Mouse (Mus musculus) midbrain, embryonic 12.5 days (tissue): ENCODE data around the gene Recql5. TPM values are rescaled to one million over a fixed set of nuclear protein-coding genes. Genes with fewer than 3 reads are reported as not detected.
A peak's percentile ranks its signal among the peaks of the same experiment; 100 is the strongest.
"Not testable (repeated sequence)": the region's sequence is repeated elsewhere in the genome, so short reads cannot be mapped to it uniquely, and the experiment has no call there.

Experiments used
- ATAC-seq: fragments of 200-750 bp; cut with Nextera tagmentation; 2 replicates; pipeline ENCODE4 v1.8.0; 2017; ENCODE audit warnings: low read depth, moderate TSS enrichment, moderate library complexity; ENCODE audit not compliant: low FRiP score
- H3K27ac ChIP-seq: fragments of 300-500 bp; sonication (generic); replicated peaks from 2 replicates; pipeline ENCODE4 v1.5.1; 2016; ENCODE audit warnings: mild to moderate bottlenecking
- H3K27me3 ChIP-seq: fragments of 300-500 bp; sonication (generic); 2 replicates; pipeline ENCODE4 v1.6.1; 2016; ENCODE audit warnings: mild to moderate bottlenecking
- H3K36me3 ChIP-seq: fragments of 300-500 bp; sonication (generic); 2 replicates; pipeline ENCODE4 v1.6.1; 2016
- H3K4me1 ChIP-seq: fragments of 300-500 bp; sonication (generic); 2 replicates; pipeline ENCODE4 v1.6.1; 2016
- H3K4me2 ChIP-seq: fragments of 300-500 bp; sonication (generic); replicated peaks from 2 replicates; pipeline ENCODE4 v1.6.1; 2016; ENCODE audit warnings: mild to moderate bottlenecking, moderate library complexity
- H3K4me3 ChIP-seq: fragments of 300-500 bp; sonication (generic); 2 replicates; pipeline ENCODE4 v1.5.1; 2016; ENCODE audit warnings: mild to moderate bottlenecking
- H3K9ac ChIP-seq: fragments of 300-500 bp; sonication (generic); replicated peaks from 2 replicates; pipeline ENCODE4 v1.6.1; 2016; ENCODE audit warnings: mild to moderate bottlenecking, moderate library complexity
- H3K9me3 ChIP-seq: fragments of 300-500 bp; sonication (generic); 2 replicates; pipeline ENCODE4 v1.6.1; 2016; ENCODE audit warnings: mild to moderate bottlenecking
- WGBS: fragments of 180-500 bp; shearing (Covaris S2); methylation state at CpG from one replicate; pipeline ENCODE4 v1.1.7; 2016; 5-methylcytosine and 5-hydroxymethylcytosine counted together
- polyA plus RNA-seq: library from polyadenylated mRNA; unstranded; fragments of >200 nt; fragmentation: Nextera tagmentation; extraction: Ambion mirVana; gene quantifications from 2 replicates; pipeline ENCODE4 v1.2.1, GENCODE M21; 2016

The Recql5 gene
- polyA plus RNA-seq, 1 experiment from 2014 or later: 29.9 TPM

- no peak overlapping the region for H3K4me3 ChIP-seq
- ATAC-seq: no peak
- H3K4me1 ChIP-seq: no peaks in the 10 kb centered on the region
- WGBS: 79% methylated on average over 5 of the region's 5 CpGs
- H3K9me3 ChIP-seq: no peaks in the 10 kb centered on the region
- no peak overlapping the region for H3K9ac ChIP-seq
- no peak overlapping the region for H3K27ac ChIP-seq
- H3K27me3 ChIP-seq: peaks cover 21% of the 10 kb centered on the region
- no peak overlapping the region for H3K4me2 ChIP-seq
- no peaks in the 10 kb centered on the region for H3K36me3 ChIP-seq
Observed at GRCm38 (mm10) chr11:115876438-115876837, 56.8 kb downstream of the Recql5 start.

DNA sequence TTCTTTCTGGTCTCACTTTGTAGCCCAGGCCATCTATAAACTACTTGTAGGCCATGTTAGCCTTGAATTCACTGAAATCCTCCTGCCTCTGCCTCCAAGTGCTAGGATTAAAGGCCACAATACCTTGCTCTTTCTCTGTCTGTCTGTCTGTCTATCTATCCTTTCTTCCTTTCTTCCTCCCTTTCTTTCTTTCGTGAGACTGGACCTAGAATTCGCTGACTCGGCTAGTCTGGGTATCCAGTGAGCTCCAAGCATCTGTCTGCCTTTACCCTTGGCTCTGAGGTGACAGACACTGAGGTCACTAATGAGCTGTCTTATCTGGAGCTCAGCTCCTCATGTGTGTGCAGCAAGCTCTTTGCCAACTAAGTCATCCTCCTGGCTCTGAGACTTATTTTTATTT lies 57.3 kb downstream of the Recql5 start:
- H3K9me3 ChIP-seq: no peaks in the 10 kb centered on the region
- no peak overlapping the region for H3K4me3 ChIP-seq
- H3K36me3 ChIP-seq: no peaks in the 10 kb centered on the region
- H3K4me2 ChIP-seq: no peak overlapping the region
- 89% methylated on average over 3 of the region's 3 CpGs for whole genome bisulfite sequencing
- peaks cover 21% of the 10 kb centered on the region for H3K27me3 ChIP-seq
- no peak overlapping the region for H3K9ac ChIP-seq
- ATAC-seq: no peak
- H3K4me1 ChIP-seq: no peaks in the 10 kb centered on the region
- H3K27ac ChIP-seq: no peak overlapping the region

GRCm38 (mm10) chr11:115872437-115872836 lies 60.8 kb downstream of the Recql5 start:
- Histone ChIP-seq H3K4me2 (no peak overlapping the region), H3K9me3 (no peaks in the 10 kb centered on the region), H3K9ac (no peak overlapping the region), H3K4me3 (no peak overlapping the region), H3K4me1 (no peaks in the 10 kb centered on the region), H3K27me3 (peaks cover 11% of the 10 kb centered on the region; the same call in 1 of the 2 replicates), H3K27ac (no peak overlapping the region), H3K36me3 (no peaks in the 10 kb centered on the region)
- WGBS: 75% methylated on average over 4 of the region's 4 CpGs
- ATAC-seq: no peak

- H3K9ac ChIP-seq: no peak overlapping the region
- 87% methylated on average over 8 of the region's 8 CpGs for WGBS
- no peaks in the 10 kb centered on the region for H3K36me3 ChIP-seq
- no peaks in the 10 kb centered on the region for H3K9me3 ChIP-seq
- no peak overlapping the region for H3K4me2 ChIP-seq
- no peaks in the 10 kb centered on the region for H3K4me1 ChIP-seq
- no peak for ATAC-seq
- H3K4me3 ChIP-seq: no peak overlapping the region
- H3K27me3 ChIP-seq: peaks cover 11% of the 10 kb centered on the region
- no peak overlapping the region for H3K27ac ChIP-seq
Observed at GRCm38 (mm10) chr11:115869393-115869792, 63.9 kb downstream of the Recql5 start.

GRCm38 (mm10) chr11:115863895-115864294 lies 69.4 kb downstream of the Recql5 start:
- no peak overlapping the region for H3K4me2 ChIP-seq
- H3K9me3 ChIP-seq: no peaks in the 10 kb centered on the region
- no peak for ATAC-seq
- peaks cover 7% of the 10 kb centered on the region for H3K4me1 ChIP-seq
- no peak overlapping the region for H3K9ac ChIP-seq
- WGBS: 86% methylated on average over 8 of the region's 8 CpGs
- no peaks in the 10 kb centered on the region for H3K36me3 ChIP-seq
- H3K4me3 ChIP-seq: no peak overlapping the region
- peaks cover 43% of the 10 kb centered on the region for H3K27me3 ChIP-seq
- H3K27ac ChIP-seq: no peak overlapping the region

GRCm38 (mm10) chr11:115859143-115859945 lies 73.9 kb downstream of the Recql5 start:
- Histone ChIP-seq H3K27ac (no peak overlapping the region), H3K4me2 (peak overlapping the region; percentile 48), H3K4me1 (peaks cover 8% of the 10 kb centered on the region), H3K4me3 (peak overlapping the region; percentile 31), H3K27me3 (peaks cover 73% of the 10 kb centered on the region), H3K9ac (0 out of 2 replicates have a peak overlapping the region, but pooled peaks have one; percentile 39), H3K9me3 (no peaks in the 10 kb centered on the region), H3K36me3 (no peaks in the 10 kb centered on the region)
- ATAC-seq: peak; percentile 74
- 2% methylated on average over 74 of the region's 75 CpGs for WGBS

- H3K9ac ChIP-seq: 0 out of 2 replicates have a peak within 1 kb of the TSS, but pooled peaks have one; percentile 39
Observed at GRCm38 (mm10) chr11:115858354-115858753, 74.9 kb downstream of the Recql5 start, which contains the start of gene Myo15b. Gene Myo15b, plus strand, starts transcription at chr11:115858406.

GRCm38 (mm10) chr11:115857936-115858335 lies 75.3 kb downstream of the Recql5 start:
- ATAC-seq: no peak
- Histone ChIP-seq H3K9me3 (no peaks in the 10 kb centered on the region), H3K4me3 (no peak overlapping the region), H3K27me3 (peaks cover 73% of the 10 kb centered on the region), H3K9ac (0 out of 2 replicates have a peak overlapping the region, but pooled peaks have one; percentile 2), H3K4me2 (no peak overlapping the region), H3K36me3 (no peaks in the 10 kb centered on the region), H3K27ac (no peak overlapping the region), H3K4me1 (peaks cover 8% of the 10 kb centered on the region)
- WGBS: 55% methylated on average over 13 of the region's 13 CpGs

More at GRCm38 (mm10) chr11:115858354-115858753, 74.9 kb downstream of the Recql5 start, which contains the start of gene Myo15b:
- H3K4me1 ChIP-seq: peaks cover 8% of the 10 kb centered on the region
- H3K4me2 ChIP-seq: peak within 1 kb of the TSS; percentile 48
- H3K27me3 ChIP-seq: peaks cover 73% of the 10 kb centered on the region
- no peaks in the 10 kb centered on the region for H3K9me3 ChIP-seq
- no peak within 1 kb of the TSS for H3K27ac ChIP-seq
- H3K4me3 ChIP-seq: peak within 1 kb of the TSS; percentile 31
- no peaks in the 10 kb centered on the region for H3K36me3 ChIP-seq
- no peak for ATAC-seq
- 11% methylated on average over 27 of the region's 27 CpGs for WGBS

GRCm38 (mm10) chr11:115857146-115857545 lies 76.1 kb downstream of the Recql5 start:
- not testable (repeated sequence) for ATAC-seq, H3K27ac ChIP-seq, H3K36me3 ChIP-seq, H3K9me3 ChIP-seq, H3K9ac ChIP-seq, H3K4me2 ChIP-seq, H3K4me3 ChIP-seq, H3K4me1 ChIP-seq
- 92% methylated on average over 4 of the region's 4 CpGs for WGBS
- peaks cover 66% of the 10 kb centered on the region for H3K27me3 ChIP-seq

DNA sequence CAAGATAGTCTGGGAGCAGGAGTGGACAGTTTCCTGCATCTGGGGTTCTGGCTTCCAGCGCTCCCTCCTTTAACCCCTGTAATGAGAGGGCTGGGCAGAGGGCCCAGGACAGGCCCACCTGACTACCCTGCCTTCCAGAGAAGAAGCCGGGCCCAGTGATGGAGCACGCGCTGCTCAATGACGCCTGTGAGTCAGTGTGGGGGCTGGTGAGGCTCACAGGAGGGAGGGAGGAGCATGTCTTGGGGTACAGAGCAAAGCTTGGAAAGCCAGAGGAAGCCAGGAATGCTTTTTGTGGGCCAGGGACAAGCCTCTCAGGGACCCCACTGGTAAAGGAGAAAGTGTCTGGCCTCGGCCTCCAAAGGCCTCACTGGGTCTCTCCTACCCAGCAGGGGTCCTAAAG lies 78.6 kb downstream of the Recql5 start:
- no peak overlapping the region for H3K4me3 ChIP-seq
- peaks cover 41% of the 10 kb centered on the region for H3K27me3 ChIP-seq
- H3K4me1 ChIP-seq: peaks cover 8% of the 10 kb centered on the region
- no peaks in the 10 kb centered on the region for H3K36me3 ChIP-seq
- 76% methylated on average over 6 of the region's 6 CpGs for WGBS
- no peaks in the 10 kb centered on the region for H3K9me3 ChIP-seq
- H3K27ac ChIP-seq: no peak overlapping the region
- H3K4me2 ChIP-seq: no peak overlapping the region
- H3K9ac ChIP-seq: no peak overlapping the region
- no peak for ATAC-seq

- Histone ChIP-seq H3K4me3 (no peak overlapping the region), H3K9ac (no peak overlapping the region), H3K4me1 (0 out of 2 replicates have a peak, but pooled peaks cover 3% of the 10 kb centered on the region), H3K27me3 (no peaks in the 10 kb centered on the region), H3K36me3 (no peaks in the 10 kb centered on the region), H3K27ac (no peak overlapping the region), H3K4me2 (no peak overlapping the region), H3K9me3 (no peaks in the 10 kb centered on the region)
- 96% methylated on average over 2 of the region's 2 CpGs for WGBS
- ATAC-seq: no peak
Observed at GRCm38 (mm10) chr11:115845819-115846218, 87.5 kb downstream of the Recql5 start.

GRCm38 (mm10) chr11:115844240-115844639 lies 89.0 kb downstream of the Recql5 start:
- 69% methylated on average over 8 of the region's 8 CpGs for WGBS
- no peak for ATAC-seq
- no peak overlapping the region for H3K4me3 ChIP-seq
- H3K9ac ChIP-seq: no peak overlapping the region
- no peak overlapping the region for H3K4me2 ChIP-seq
- no peaks in the 10 kb centered on the region for H3K27me3 ChIP-seq
- H3K9me3 ChIP-seq: no peaks in the 10 kb centered on the region
- H3K4me1 ChIP-seq: 0 out of 2 replicates have a peak, but pooled peaks cover 3% of the 10 kb centered on the region
- H3K27ac ChIP-seq: no peak overlapping the region
- no peaks in the 10 kb centered on the region for H3K36me3 ChIP-seq
